Mouse (Mus musculus): Measurements from ENCODE around the gene Pde2a. TPM values are rescaled to one million over a fixed set of nuclear protein-coding genes. Genes with fewer than 3 reads are reported as not detected.
"Not testable (repeated sequence)": the region's sequence is repeated elsewhere in the genome, so short reads cannot be mapped to it uniquely, and the experiment has no call there.

The Pde2a gene
- polyA plus RNA-seq, 2 experiments = 10.5 to 12.7 TPM

GRCm38 (mm10) chr7:101541734-101542133 is 120.2 kb downstream of the Pde2a start:
- no peak for ATAC-seq (ENCODE audit: low FRiP score, low read depth)
- Histone ChIP-seq H3K4me2 (replicated peaks; ENCODE audit: low read depth, low read length, severe bottlenecking) (no peak overlapping the region), H3K36me3 (ENCODE audit: control insufficient read depth, insufficient read depth, low read length) (no peaks in the 10 kb centered on the region), H3K27ac (replicated peaks; ENCODE audit: low read depth, low read length) (no peak overlapping the region), H3K9me3 (ENCODE audit: control insufficient read depth, low read length) (no peaks in the 10 kb centered on the region), H3K9ac (ENCODE audit: low read depth, low read length, severe bottlenecking) (no peak overlapping the region), H3K4me3 (replicated peaks; ENCODE audit: low read length) (no peak overlapping the region), H3K4me1 (ENCODE audit: control insufficient read depth, insufficient read depth, low read length) (no peaks in the 10 kb centered on the region), H3K27me3 (ENCODE audit: control insufficient read depth, insufficient read depth, low read length) (no peaks in the 10 kb centered on the region)
- TF ChIP-seq POLR2A (IDR thresholded peaks at IDR 0.05; ENCODE audit: borderline replicate concordance, extremely low read depth, insufficient read depth, insufficient read length) = no peak
- WGBS = 76% methylated on average over 10 of the region's 10 CpGs
- no peak for DNase-seq (ENCODE audit: low spot score)

GRCm38 (mm10) chr7:101547651-101548050 is 126.2 kb downstream of the Pde2a start:
- Histone ChIP-seq H3K27me3 (ENCODE audit: control insufficient read depth, insufficient read depth, low read length) (no peaks in the 10 kb centered on the region), H3K9me3 (ENCODE audit: control insufficient read depth, low read length) (no peaks in the 10 kb centered on the region), H3K27ac (replicated peaks; ENCODE audit: low read depth, low read length) (no peak overlapping the region), H3K4me3 (replicated peaks; ENCODE audit: low read length) (no peak overlapping the region), H3K4me2 (replicated peaks; ENCODE audit: low read depth, low read length, severe bottlenecking) (no peak overlapping the region), H3K4me1 (ENCODE audit: control insufficient read depth, insufficient read depth, low read length) (no peaks in the 10 kb centered on the region), H3K9ac (ENCODE audit: low read depth, low read length, severe bottlenecking) (no peak overlapping the region), H3K36me3 (ENCODE audit: control insufficient read depth, insufficient read depth, low read length) (no peaks in the 10 kb centered on the region)
- ATAC-seq (ENCODE audit: low FRiP score, low read depth) (no peak), DNase-seq (ENCODE audit: low spot score) (no peak)
- 85% methylated on average over 3 of the region's 3 CpGs for WGBS
- TF ChIP-seq POLR2A (IDR thresholded peaks at IDR 0.05; ENCODE audit: borderline replicate concordance, extremely low read depth, insufficient read depth, insufficient read length) = no peak

GRCm38 (mm10) chr7:101549266-101549665 is 127.8 kb downstream of the Pde2a start:
- Histone ChIP-seq H3K4me3 (replicated peaks; ENCODE audit: low read length) (no peak overlapping the region), H3K27ac (replicated peaks; ENCODE audit: low read depth, low read length) (no peak overlapping the region), H3K9ac (ENCODE audit: low read depth, low read length, severe bottlenecking) (no peak overlapping the region), H3K9me3 (ENCODE audit: control insufficient read depth, low read length) (no peaks in the 10 kb centered on the region), H3K27me3 (ENCODE audit: control insufficient read depth, insufficient read depth, low read length) (no peaks in the 10 kb centered on the region), H3K4me1 (ENCODE audit: control insufficient read depth, insufficient read depth, low read length) (no peaks in the 10 kb centered on the region), H3K4me2 (replicated peaks; ENCODE audit: low read depth, low read length, severe bottlenecking) (no peak overlapping the region), H3K36me3 (ENCODE audit: control insufficient read depth, insufficient read depth, low read length) (no peaks in the 10 kb centered on the region)
- ATAC-seq (ENCODE audit: low FRiP score, low read depth) (no peak), DNase-seq (ENCODE audit: low spot score) (no peak)
- WGBS = 97% methylated on average over 3 of the region's 3 CpGs
- TF ChIP-seq POLR2A (IDR thresholded peaks at IDR 0.05; ENCODE audit: borderline replicate concordance, extremely low read depth, insufficient read depth, insufficient read length) = no peak

- DNase-seq (ENCODE audit: low spot score) (no peak), ATAC-seq (ENCODE audit: low FRiP score, low read depth) (no peak)
- Histone ChIP-seq H3K27ac (replicated peaks; ENCODE audit: low read depth, low read length) (no peak overlapping the region), H3K4me2 (replicated peaks; ENCODE audit: low read depth, low read length, severe bottlenecking) (no peak overlapping the region), H3K36me3 (ENCODE audit: control insufficient read depth, insufficient read depth, low read length) (no peaks in the 10 kb centered on the region), H3K4me1 (ENCODE audit: control insufficient read depth, insufficient read depth, low read length) (no peaks in the 10 kb centered on the region), H3K9me3 (ENCODE audit: control insufficient read depth, low read length) (no peaks in the 10 kb centered on the region), H3K27me3 (ENCODE audit: control insufficient read depth, insufficient read depth, low read length) (no peaks in the 10 kb centered on the region), H3K9ac (ENCODE audit: low read depth, low read length, severe bottlenecking) (no peak overlapping the region), H3K4me3 (replicated peaks; ENCODE audit: low read length) (no peak overlapping the region)
- no peak for TF ChIP-seq POLR2A (IDR thresholded peaks at IDR 0.05; ENCODE audit: borderline replicate concordance, extremely low read depth, insufficient read depth, insufficient read length)
- 59% methylated on average over 7 of the region's 7 CpGs for WGBS
Measured at GRCm38 (mm10) chr7:101550686-101551485, 129.4 kb downstream of the Pde2a start.

- H3K36me3 ChIP-seq (ENCODE audit: control insufficient read depth, insufficient read depth, low read length) = no peaks in the 10 kb centered on the region
- 78% methylated on average over 1 of the region's 1 CpGs for WGBS
- no peak for TF ChIP-seq POLR2A (IDR thresholded peaks at IDR 0.05; ENCODE audit: borderline replicate concordance, extremely low read depth, insufficient read depth, insufficient read length)
- H3K9ac ChIP-seq (ENCODE audit: low read depth, low read length, severe bottlenecking) = no peak overlapping the region
- H3K9me3 ChIP-seq (ENCODE audit: control insufficient read depth, low read length) = no peaks in the 10 kb centered on the region
- no peak for ATAC-seq (ENCODE audit: low FRiP score, low read depth)
- H3K4me2 ChIP-seq (replicated peaks; ENCODE audit: low read depth, low read length, severe bottlenecking) = no peak overlapping the region
- H3K4me1 ChIP-seq (ENCODE audit: control insufficient read depth, insufficient read depth, low read length) = no peaks in the 10 kb centered on the region
- H3K27me3 ChIP-seq (ENCODE audit: control insufficient read depth, insufficient read depth, low read length) = no peaks in the 10 kb centered on the region
- DNase-seq (ENCODE audit: low spot score) = no peak
- no peak overlapping the region for H3K4me3 ChIP-seq (replicated peaks; ENCODE audit: low read length)
- H3K27ac ChIP-seq (replicated peaks; ENCODE audit: low read depth, low read length) = no peak overlapping the region
Measured at GRCm38 (mm10) chr7:101551530-101551929, 130.0 kb downstream of the Pde2a start.

GRCm38 (mm10) chr7:101555473-101555872 is 134.0 kb downstream of the Pde2a start:
- 80% methylated on average over 3 of the region's 3 CpGs for WGBS
- not testable (repeated sequence) for H3K9ac ChIP-seq (ENCODE audit: low read depth, low read length, severe bottlenecking); H3K4me3 ChIP-seq (replicated peaks; ENCODE audit: low read length); DNase-seq (ENCODE audit: low spot score); H3K4me2 ChIP-seq (replicated peaks; ENCODE audit: low read depth, low read length, severe bottlenecking); H3K4me1 ChIP-seq (ENCODE audit: control insufficient read depth, insufficient read depth, low read length); H3K36me3 ChIP-seq (ENCODE audit: control insufficient read depth, insufficient read depth, low read length); H3K27ac ChIP-seq (replicated peaks; ENCODE audit: low read depth, low read length); H3K27me3 ChIP-seq (ENCODE audit: control insufficient read depth, insufficient read depth, low read length); ATAC-seq (ENCODE audit: low FRiP score, low read depth); H3K9me3 ChIP-seq (ENCODE audit: control insufficient read depth, low read length)
